Mouse (Mus musculus) limb, embryonic 14.5 days (tissue): ENCODE measurements around the gene Evi2. TPM values are rescaled to one million over a fixed set of nuclear protein-coding genes. Genes with fewer than 3 reads are reported as not detected.
A peak's percentile ranks its signal among the peaks of the same experiment; 100 is the strongest.

Experiments used
- ATAC-seq: fragments of 200-750 bp; cut with Nextera tagmentation; 2 replicates; pipeline ENCODE4 v1.8.0; 2017; ENCODE audit warnings: low read depth, moderate number of reproducible peaks, moderate TSS enrichment; ENCODE audit not compliant: low FRiP score
- DNase-seq: peaks from one replicate; pipeline ENCODE4 v3.0.0-alpha.2; 2015; ENCODE audit warnings: low spot score
- H3K27ac ChIP-seq: fragments of 300-500 bp; sonication (generic); replicated peaks from 2 replicates; pipeline ENCODE4 v1.5.1; 2014; ENCODE audit warnings: low read depth, mild to moderate bottlenecking, low read length, moderate library complexity, mixed read lengths
- H3K27me3 ChIP-seq: fragments of 300-500 bp; sonication (generic); 2 replicates; pipeline ENCODE4 v1.6.1; 2014; ENCODE audit warnings: low read length, mixed read lengths; ENCODE audit not compliant: control insufficient read depth, insufficient read depth
- H3K36me3 ChIP-seq: fragments of 300-500 bp; sonication (generic); 2 replicates; pipeline ENCODE4 v1.6.1; 2014; ENCODE audit warnings: mild to moderate bottlenecking, low read length, moderate library complexity, mixed read lengths; ENCODE audit not compliant: control insufficient read depth, insufficient read depth
- H3K4me1 ChIP-seq: fragments of 300-500 bp; sonication (generic); 2 replicates; pipeline ENCODE4 v1.6.1; 2014; ENCODE audit warnings: antibody characterized with exemption, low read length, mixed read lengths; ENCODE audit not compliant: control insufficient read depth, insufficient read depth
- H3K4me2 ChIP-seq: fragments of 300-500 bp; sonication (generic); replicated peaks from 2 replicates; pipeline ENCODE4 v1.6.1; 2014; ENCODE audit warnings: low read depth, mild to moderate bottlenecking, low read length, moderate library complexity; ENCODE audit not compliant: severe bottlenecking
- H3K4me3 ChIP-seq: fragments of 300-500 bp; sonication (generic); replicated peaks from 2 replicates; pipeline ENCODE4 v1.5.1; 2014; ENCODE audit warnings: low read length
- H3K9ac ChIP-seq: fragments of 300-500 bp; sonication (generic); 2 replicates; pipeline ENCODE4 v1.6.1; 2014; ENCODE audit warnings: mild to moderate bottlenecking, low read depth, low read length, moderate library complexity; ENCODE audit not compliant: severe bottlenecking
- H3K9me3 ChIP-seq: fragments of 300-500 bp; sonication (generic); 2 replicates; pipeline ENCODE4 v1.6.1; 2016; ENCODE audit warnings: low read length; ENCODE audit not compliant: control insufficient read depth
- POLR2A ChIP-seq: fragments of 200-500 bp; IDR thresholded peaks from 2 replicates; pipeline ENCODE4 v1.8.0; 2012; ENCODE audit warnings: inconsistent platforms, mild to moderate bottlenecking, moderate library complexity, borderline replicate concordance; ENCODE audit not compliant: insufficient read depth, insufficient read length; ENCODE audit errors: extremely low read depth
- WGBS: fragments of 180-500 bp; shearing (Covaris S2); extraction: QIAGEN DNeasy Blood & Tissue Kit; methylation state at CpG from one replicate; pipeline ENCODE4 v1.1.7; 2014; 5-methylcytosine and 5-hydroxymethylcytosine counted together
- polyA plus RNA-seq, 2 experiments: library from polyadenylated mRNA; depleted of rRNA in 1 of 2; stranded (reverse) in 1 of 2; unstranded in 1 of 2; fragments of >200 nt; fragmentation: Nextera tagmentation in 1 of 2; extraction: Ambion mirVana in 1 of 2; gene quantifications; 2 replicates each; pipeline versions ENCODE4 v1.2.1 to v1.2.3; 2012 to 2014

Gene Evi2
- polyA plus RNA-seq, 2 experiments = 0.16 to 0.84 TPM

- no peak overlapping the region for H3K4me3 ChIP-seq
- H3K36me3 ChIP-seq = peaks cover 42% of the 10 kb centered on the region
- no peak overlapping the region for H3K27ac ChIP-seq
- H3K4me2 ChIP-seq = no peak overlapping the region
- peaks cover 4% of the 10 kb centered on the region for H3K4me1 ChIP-seq
- no peaks in the 10 kb centered on the region for H3K9me3 ChIP-seq
- H3K9ac ChIP-seq = no peak overlapping the region
- no peak for DNase-seq
- no peak for ATAC-seq
- 95% methylated on average over 3 of the region's 3 CpGs for whole genome bisulfite sequencing
- H3K27me3 ChIP-seq = no peaks in the 10 kb centered on the region
- no peak for TF ChIP-seq POLR2A
Measured at GRCm38 (mm10) chr11:79536293-79536692, 5.9 kb upstream of the Evi2 start.

DNA sequence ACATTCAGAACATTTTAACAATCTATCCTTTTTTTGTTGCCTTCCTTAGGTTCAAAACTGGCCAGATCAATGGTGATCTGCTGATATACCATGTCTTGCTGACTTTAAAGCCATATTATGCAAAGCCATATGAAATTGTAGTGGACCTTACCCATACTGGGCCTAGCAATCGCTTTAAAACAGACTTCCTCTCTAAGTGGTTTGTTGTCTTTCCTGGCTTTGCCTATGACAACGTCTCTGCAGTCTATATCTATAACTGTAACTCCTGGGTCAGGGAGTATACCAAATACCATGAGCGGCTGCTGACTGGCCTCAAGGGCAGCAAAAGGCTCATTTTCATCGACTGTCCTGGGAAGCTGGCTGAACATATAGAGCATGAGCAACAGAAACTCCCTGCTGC is 5.2 kb upstream of the Evi2 start:
- Histone ChIP-seq H3K9me3 (no peaks in the 10 kb centered on the region), H3K36me3 (peaks cover 44% of the 10 kb centered on the region), H3K9ac (no peak overlapping the region), H3K27me3 (no peaks in the 10 kb centered on the region), H3K4me1 (peaks cover 4% of the 10 kb centered on the region), H3K4me3 (no peak overlapping the region), H3K4me2 (no peak overlapping the region), H3K27ac (no peak overlapping the region)
- 94% methylated on average over 4 of the region's 4 CpGs for WGBS
- TF ChIP-seq POLR2A = no peak
- no peak for ATAC-seq
- DNase-seq = no peak

GRCm38 (mm10) chr11:79533950-79534690 is 3.7 kb upstream of the Evi2 start:
- H3K4me1 ChIP-seq = peaks cover 4% of the 10 kb centered on the region
- no peak overlapping the region for H3K4me3 ChIP-seq
- peaks cover 40% of the 10 kb centered on the region for H3K36me3 ChIP-seq
- no peaks in the 10 kb centered on the region for H3K27me3 ChIP-seq
- no peak for TF ChIP-seq POLR2A
- H3K9ac ChIP-seq = no peak overlapping the region
- H3K4me2 ChIP-seq = no peak overlapping the region
- no peaks in the 10 kb centered on the region for H3K9me3 ChIP-seq
- 82% methylated on average over 8 of the region's 8 CpGs for WGBS
- ATAC-seq (peak; percentile 41; the same call in 1 of the 2 replicates), DNase-seq (peak; percentile 74)
- H3K27ac ChIP-seq = peak overlapping the region; percentile 52

DNA sequence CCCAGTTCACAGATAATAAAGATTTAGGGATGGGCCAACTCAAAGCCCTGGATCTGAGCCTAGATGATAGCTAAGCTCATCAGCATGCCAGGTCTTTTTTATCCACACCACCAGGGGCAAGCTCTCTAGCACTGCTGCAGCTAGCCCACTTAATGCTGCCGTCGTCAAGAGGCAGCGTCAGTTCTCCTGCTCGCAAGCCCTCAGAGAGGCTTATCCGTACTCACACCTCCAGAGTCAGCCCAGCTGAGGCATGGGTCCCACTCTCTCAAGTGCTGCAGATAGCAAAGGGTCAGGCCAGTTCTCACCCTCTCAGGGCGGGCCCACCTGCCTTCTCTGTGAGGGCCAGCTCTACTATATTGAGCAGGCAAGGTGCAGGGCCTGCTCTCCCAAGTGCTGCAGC is 2.9 kb upstream of the Evi2 start:
- Histone ChIP-seq H3K4me1 (peaks cover 4% of the 10 kb centered on the region), H3K27ac (no peak overlapping the region), H3K9me3 (no peaks in the 10 kb centered on the region), H3K27me3 (no peaks in the 10 kb centered on the region), H3K36me3 (peaks cover 40% of the 10 kb centered on the region), H3K4me2 (no peak overlapping the region), H3K9ac (no peak overlapping the region), H3K4me3 (no peak overlapping the region)
- WGBS = 87% methylated on average over 6 of the region's 6 CpGs
- ATAC-seq (no peak), DNase-seq (no peak)
- no peak for TF ChIP-seq POLR2A

DNA sequence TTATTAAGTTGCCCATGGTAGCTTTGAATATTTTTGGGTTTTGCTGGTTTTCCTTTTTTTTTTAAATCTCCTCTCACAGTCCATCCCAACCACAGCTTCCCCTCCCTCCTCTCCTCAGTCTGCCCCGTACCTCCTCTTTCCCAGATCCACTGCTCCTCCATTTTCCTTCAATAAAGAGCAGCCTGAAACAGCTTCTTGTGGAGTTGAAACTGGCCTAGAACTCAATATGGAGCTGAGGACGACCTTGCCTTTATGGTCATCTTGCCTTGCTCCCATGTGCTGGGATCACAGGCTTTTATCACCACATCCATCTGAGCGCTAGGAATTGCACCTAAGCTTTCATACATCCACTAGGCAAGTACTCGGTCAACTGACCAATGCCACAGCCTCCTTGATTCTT is 1.1 kb upstream of the Evi2 start:
- 89% methylated on average over 4 of the region's 4 CpGs for WGBS
- Histone ChIP-seq H3K4me1 (peaks cover 4% of the 10 kb centered on the region), H3K4me2 (no peak overlapping the region), H3K36me3 (peaks cover 34% of the 10 kb centered on the region), H3K27ac (no peak overlapping the region), H3K27me3 (no peaks in the 10 kb centered on the region), H3K9me3 (no peaks in the 10 kb centered on the region), H3K4me3 (no peak overlapping the region), H3K9ac (no peak overlapping the region)
- ATAC-seq (no peak), DNase-seq (no peak)
- no peak for TF ChIP-seq POLR2A
